Mouse (Mus musculus) G1E (cell line): ENCODE data around the gene Cdc37l1.

ENCODE experiments used
- CTCF ChIP-seq: IDR thresholded peaks from 2 replicates; pipeline ENCODE4 v1.5.1; 2012; ENCODE audit warnings: low read depth, low read length, inconsistent platforms, mixed read lengths
- GATA1 ChIP-seq: IDR thresholded peaks from 2 replicates; pipeline ENCODE4 v1.6.1; 2012; ENCODE audit warnings: borderline replicate concordance, low read length, inconsistent platforms, mixed read lengths
- POLR2AphosphoS5 ChIP-seq: IDR thresholded peaks from 2 replicates; pipeline ENCODE4 v1.6.1; 2012; ENCODE audit warnings: low read depth, low read length, inconsistent platforms; ENCODE audit not compliant: insufficient replicate concordance
- TAL1 ChIP-seq: conservative IDR thresholded peaks from 2 replicates; pipeline ENCODE4 v1.6.1; 2012; ENCODE audit warnings: low read depth, low read length, inconsistent platforms, mixed read lengths

GRCm38 (mm10) chr19:28947311-28947710 is 42.8 kb upstream of the Cdc37l1 start:
- TF ChIP-seq GATA1: no peak
- TF ChIP-seq CTCF: no peak
- TF ChIP-seq TAL1: no peak
- TF ChIP-seq POLR2AphosphoS5: no peak
